8 mouse cellular contexts compared by ENCODE assay signal in the genomic region with DNA sequence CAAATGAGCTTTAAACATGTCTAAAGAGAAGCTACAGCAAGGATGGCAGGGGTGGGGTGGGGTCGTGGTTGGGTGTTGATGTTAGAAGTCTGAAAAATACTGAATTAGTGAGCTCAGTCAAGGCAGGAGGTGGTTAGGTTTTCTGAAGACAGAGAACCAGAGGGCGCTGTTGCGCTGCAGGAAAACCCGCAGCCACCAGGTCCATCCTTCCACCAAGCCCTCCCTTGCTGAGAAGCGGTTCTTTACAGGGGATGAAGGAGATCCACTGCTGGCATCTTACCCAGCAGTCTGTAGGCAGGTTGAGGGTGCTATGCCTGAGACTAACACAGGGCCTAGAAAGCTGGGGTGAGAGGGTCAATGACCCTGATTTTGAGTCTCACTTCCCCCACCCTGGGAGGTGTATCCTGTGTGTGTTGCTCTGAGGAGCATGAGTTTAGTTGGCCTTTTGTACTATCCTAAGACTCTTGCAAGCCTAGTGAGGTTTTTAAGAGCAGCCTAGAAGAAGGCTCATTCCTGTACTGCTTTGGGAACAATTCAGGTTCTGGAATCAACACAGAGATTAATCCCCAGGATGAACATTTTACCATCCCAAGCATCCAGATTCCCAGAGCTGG. TPM values are rescaled to one million over a fixed set of nuclear protein-coding genes. Genes with fewer than 3 reads are reported as not detected.
DNase-seq lines count a peak whose midpoint lies in the region; ATAC-seq and TF ChIP-seq lines count a peak whose summit lies in the region.

No protein-coding gene starts in this region.

- peaks cover 4% of the 10 kb centered on the region; the same call in 1 of the 2 replicates for H3K4me1 ChIP-seq in heart, adult 2 months (ENCODE audit: control insufficient read depth, insufficient read depth, low read length)
- no peaks in the 10 kb centered on the region for H3K4me1 ChIP-seq in midbrain, embryonic 14.5 days (ENCODE audit: control insufficient read depth, insufficient read depth, low read length)
- no peaks in the 10 kb centered on the region for H3K4me1 ChIP-seq in stomach, embryonic 16.5 days (ENCODE audit: control insufficient read depth, insufficient read depth, low read length)

- H3K27me3 ChIP-seq in heart, adult 2 months (ENCODE audit: control insufficient read depth, insufficient read depth, low read length) = no peaks in the 10 kb centered on the region
- no peaks in the 10 kb centered on the region for H3K27me3 ChIP-seq in midbrain, embryonic 14.5 days (ENCODE audit: control insufficient read depth, insufficient read depth, low read length)
- no peaks in the 10 kb centered on the region for H3K27me3 ChIP-seq in stomach, embryonic 16.5 days (ENCODE audit: control insufficient read depth, insufficient read depth, low read length)

- H3K9ac ChIP-seq in heart, adult 2 months (ENCODE audit: low read depth, low read length) = no peak overlapping the region
- no peak overlapping the region for H3K9ac ChIP-seq in midbrain, embryonic 14.5 days (replicated peaks; ENCODE audit: low read length)
- H3K9ac ChIP-seq in stomach, embryonic 16.5 days (ENCODE audit: low read length) = no peak overlapping the region

- no peak for TF ChIP-seq POLR2A in heart, adult 2 months (IDR thresholded peaks at IDR 0.05; ENCODE audit: insufficient read depth, low read depth, low read length)

- no peaks in the 10 kb centered on the region for H3K79me2 ChIP-seq in heart, adult 2 months (replicated peaks; ENCODE audit: control insufficient read depth, insufficient read depth, low read length)

- DNase-seq in heart, adult 2 months = peak; percentile 58 to 69
- DNase-seq in heart, postnatal 25 days (ENCODE audit: low spot score) = no peak
- peak; percentile 75 for DNase-seq in adrenal gland, postnatal 10 days
- DNase-seq in embryo, embryonic 9.5 days (ENCODE audit: extremely low spot score) = peak; percentile 50
- DNase-seq in heart, postnatal 4 days = peak; percentile 75
- DNase-seq in left cerebral cortex, adult 2 months (ENCODE audit: extremely low spot score in 1 of 2, low spot score in 2 of 2) = peak; percentile 74 to 79
- peak; percentile 81 for DNase-seq in midbrain, embryonic 14.5 days

- TF ChIP-seq EP300 in heart, adult 2 months (IDR thresholded peaks at IDR 0.05; ENCODE audit: insufficient read depth, low read depth, low read length) = 0 out of 2 replicates have a peak, but pooled peaks have one; percentile 26

- intact Hi-C loops in heart, adult 2 months (cut with DNase I) = loop anchor here (1.0 to 2.0 kb wide), 5 partner anchors 27 to 254 kb away; a partner anchor contains a TSS
- intact Hi-C loops in heart, postnatal 25 days (cut with DNase I) = loop anchor here (1.0 to 5.0 kb wide), 5 partner anchors 52 to 255 kb away; no protein-coding TSS in a partner anchor
- intact Hi-C loops in left cerebral cortex, adult 2 months (cut with DNase I) = loop anchor here (1.0 to 10.0 kb wide), 6 partner anchors 27 to 353 kb away; a partner anchor contains a TSS

- H3K4me2 ChIP-seq in midbrain, embryonic 14.5 days (ENCODE audit: low read length) = no peak overlapping the region
- no peak overlapping the region for H3K4me2 ChIP-seq in stomach, embryonic 16.5 days (ENCODE audit: low read depth, low read length)

- no peaks in the 10 kb centered on the region for H3K36me3 ChIP-seq in heart, adult 2 months (ENCODE audit: control insufficient read depth, insufficient read depth, low read length)
- no peaks in the 10 kb centered on the region for H3K36me3 ChIP-seq in midbrain, embryonic 14.5 days (ENCODE audit: control insufficient read depth, insufficient read depth, low read length)
- H3K36me3 ChIP-seq in stomach, embryonic 16.5 days (ENCODE audit: control insufficient read depth, insufficient read depth, low read length) = no peaks in the 10 kb centered on the region

- no peak for ATAC-seq in midbrain, embryonic 14.5 days (ENCODE audit: low FRiP score, low TSS enrichment)
- no peak for ATAC-seq in stomach, embryonic 16.5 days (ENCODE audit: insufficient read depth, low FRiP score)

- no peak overlapping the region for H3K27ac ChIP-seq in heart, adult 2 months
- H3K27ac ChIP-seq in left cerebral cortex, adult 2 months = peak overlapping the region; percentile 30; the same call in 1 of the 2 replicates
- no peak overlapping the region for H3K27ac ChIP-seq in midbrain, embryonic 14.5 days (replicated peaks; ENCODE audit: low read depth, low read length)
- 0 out of 2 replicates have a peak overlapping the region, but pooled peaks have one; percentile 9 for H3K27ac ChIP-seq in stomach, embryonic 16.5 days (ENCODE audit: low read length)

- H3K4me3 ChIP-seq in heart, adult 2 months = no peak overlapping the region
- H3K4me3 ChIP-seq in left cerebral cortex, adult 2 months = no peak overlapping the region
- H3K4me3 ChIP-seq in midbrain, embryonic 14.5 days (replicated peaks; ENCODE audit: low read depth, low read length) = no peak overlapping the region
- H3K4me3 ChIP-seq in stomach, embryonic 16.5 days (replicated peaks; ENCODE audit: low read length) = no peak overlapping the region

- peak; percentile 67 for TF ChIP-seq CTCF in heart, adult 2 months (IDR thresholded peaks at IDR 0.05)
- TF ChIP-seq CTCF in left cerebral cortex, adult 2 months (IDR thresholded peaks at IDR 0.05) = peak; percentile 77

- no peaks in the 10 kb centered on the region for H3K9me3 ChIP-seq in midbrain, embryonic 14.5 days (ENCODE audit: control insufficient read depth, low read length)
- no peaks in the 10 kb centered on the region for H3K9me3 ChIP-seq in stomach, embryonic 16.5 days (replicated peaks; ENCODE audit: control insufficient read depth, low read length)

- WGBS in heart, adult 2 months = 7% methylated on average over 5 of the region's 5 CpGs
- 6% methylated on average over 5 of the region's 5 CpGs for WGBS in midbrain, embryonic 14.5 days
- WGBS in stomach, embryonic 16.5 days = 8% methylated on average over 5 of the region's 5 CpGs

RNA-seq across cellular contexts. Expression of a gene that starts 22.1 kb away (rescaled TPM):
- 1 to 10 TPM; 1.3 to 1.5 TPM for total RNA-seq in heart, adult 2 months (2021)
- polyA plus RNA-seq in heart, adult 2 months (2012; rRNA removed) = 0.61 and 1.1 TPM in 2 replicates
- total RNA-seq in heart, postnatal 25 days (2021) = 1 to 10 TPM; 1.5 to 1.9 TPM
- 1 to 10 TPM; 4.4 to 5.8 TPM for total RNA-seq in adrenal gland, postnatal 10 days (2021)
- total RNA-seq in heart, postnatal 4 days (2021) = 1 to 10 TPM; 1.9 to 2.4 TPM
- total RNA-seq in left cerebral cortex, adult 2 months (2021) = 1 to 10 TPM; 1.3 TPM
- polyA plus RNA-seq in midbrain, embryonic 14.5 days (2014; fragmentation: Nextera tagmentation; extraction: Ambion mirVana) = 2.3 and 2.4 TPM in 2 replicates
- 8.9 and 9.2 TPM in 2 replicates for polyA plus RNA-seq in stomach, embryonic 16.5 days (2015; fragmentation: Nextera tagmentation; extraction: Ambion mirVana)

RNA-seq across cellular contexts. Expression of a gene that starts 25.6 kb away (rescaled TPM):
- total RNA-seq in heart, adult 2 months (2021) = 1 to 10 TPM; 5.1 to 5.5 TPM
- polyA plus RNA-seq in heart, adult 2 months (2012; rRNA removed) = 5.6 and 7.0 TPM in 2 replicates
- 1 to 10 TPM; 5.0 to 5.7 TPM for total RNA-seq in heart, postnatal 25 days (2021)
- total RNA-seq in adrenal gland, postnatal 10 days (2021) = 1 to 10 TPM; 3.3 to 4.2 TPM
- 1 to 10 TPM in 1 of 2 experiments, under 1 TPM in 1; 0.86 to 1.4 TPM for total RNA-seq in heart, postnatal 4 days (2021)
- total RNA-seq in left cerebral cortex, adult 2 months (2021) = 1 to 10 TPM; 8.5 to 8.8 TPM
- polyA plus RNA-seq in midbrain, embryonic 14.5 days (2014; fragmentation: Nextera tagmentation; extraction: Ambion mirVana) = 2.5 TPM in 2 replicates
- 2.7 and 2.9 TPM in 2 replicates for polyA plus RNA-seq in stomach, embryonic 16.5 days (2015; fragmentation: Nextera tagmentation; extraction: Ambion mirVana)

Comparison
In these comparisons a context has a peak if more than half of its experiments do, and no peak if none do; other contexts are left out.
1. H3K27ac ChIP-seq: peak in left cerebral cortex, adult 2 months (single experiment) and stomach, embryonic 16.5 days (single experiment); none in heart, adult 2 months (single experiment) and midbrain, embryonic 14.5 days (single experiment).